Mouse (Mus musculus) erythroblast, embryonic 14.5 days (primary cell): ENCODE measurements at regions not wholly inside any gene's neighbourhood (a gene's known extent, or its start where the extent isn't known, plus 50 kb on each side); places are given as distances from the start of the nearest gene placed in this dataset.

Experiments used
- GATA1 ChIP-seq: IDR thresholded peaks from 2 replicates; pipeline ENCODE4 v1.6.1; 2012; ENCODE audit warnings: low read length, inconsistent platforms, mixed read lengths
- TAL1 ChIP-seq: IDR thresholded peaks from 3 replicates; pipeline ENCODE4 v1.6.1; 2012; ENCODE audit warnings: low read length, inconsistent platforms, mixed read lengths

DNA sequence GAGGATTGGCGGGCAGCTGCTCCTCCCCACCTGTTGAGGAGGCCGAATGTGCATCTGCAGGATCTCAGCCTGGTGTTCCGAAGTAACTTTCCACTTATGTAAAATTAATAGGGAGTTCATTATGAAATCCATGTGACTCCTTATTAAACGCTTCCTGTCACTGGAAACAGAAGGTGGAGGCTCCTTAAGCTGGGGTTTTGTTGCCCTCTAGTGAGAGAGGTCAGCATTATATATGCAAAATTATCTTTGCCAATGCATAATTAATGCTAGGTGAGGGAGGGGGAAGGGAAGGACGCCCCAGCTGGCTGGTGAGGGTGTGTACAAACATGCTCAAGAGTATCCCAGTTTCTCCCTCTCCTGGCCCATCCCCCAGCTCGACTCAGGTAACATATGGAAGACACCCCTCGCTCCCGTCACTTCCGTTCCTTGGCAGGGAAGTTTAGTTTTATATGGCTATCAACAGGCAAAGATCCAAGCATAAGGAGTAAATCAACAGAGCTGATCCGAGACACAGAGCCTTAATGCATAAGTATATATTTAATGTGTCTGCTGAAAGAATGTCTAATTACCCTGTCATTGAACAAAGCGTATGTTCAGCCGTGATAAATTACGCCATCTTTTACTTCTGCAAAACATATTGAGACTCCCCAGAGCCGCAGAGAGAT lies 71.2 kb upstream of the Cdh4 start:
- TF ChIP-seq GATA1 (no peak), TAL1 (no peak)
